Mouse (Mus musculus) heart, embryonic 14.5 days (tissue): ENCODE measurements around the gene 1600002K03Rik. TPM values are rescaled to one million over a fixed set of nuclear protein-coding genes. Genes with fewer than 3 reads are reported as not detected.

Source experiments
- ATAC-seq: fragments of 200-750 bp; cut with Nextera tagmentation; 2 replicates; pipeline ENCODE4 v1.8.0; 2017; ENCODE audit warnings: low read depth, moderate TSS enrichment; ENCODE audit not compliant: insufficient number of reproducible peaks, insufficient read depth, low FRiP score
- H3K27ac ChIP-seq, 2 experiments: fragments of 200-500 bp in 1 of 2; fragments of 300-500 bp in 1 of 2; sonication (generic) in 1 of 2; replicated peaks in 1 of 2; 2 replicates each; pipeline ENCODE4 v1.5.1; 2012 to 2014; ENCODE audit warnings: low read depth in 2 of 2, low read length in 2 of 2, control low read depth in 1 of 2, mild to moderate bottlenecking in 1 of 2, mixed read lengths in 1 of 2; ENCODE audit not compliant: control insufficient read depth in 1 of 2, insufficient read depth in 1 of 2
- H3K27me3 ChIP-seq: fragments of 300-500 bp; sonication (generic); 2 replicates; pipeline ENCODE4 v1.6.1; 2014; ENCODE audit warnings: mild to moderate bottlenecking, low read length, control low read depth; ENCODE audit not compliant: control insufficient read depth, insufficient read depth
- H3K36me3 ChIP-seq: fragments of 300-500 bp; sonication (generic); 2 replicates; pipeline ENCODE4 v1.6.1; 2014; ENCODE audit warnings: mild to moderate bottlenecking, control low read depth, low read length, mixed read lengths; ENCODE audit not compliant: control insufficient read depth, insufficient read depth
- H3K4me1 ChIP-seq, 2 experiments: fragments of 200-500 bp in 1 of 2; fragments of 300-500 bp in 1 of 2; sonication (generic) in 1 of 2; 2 replicates each; pipeline ENCODE4 v1.6.1; 2012 to 2014; ENCODE audit warnings: low read length in 2 of 2, control low read depth in 1 of 2, mixed read lengths in 1 of 2; ENCODE audit not compliant: control insufficient read depth in 2 of 2, insufficient read depth in 2 of 2
- H3K4me2 ChIP-seq: fragments of 300-500 bp; sonication (generic); 2 replicates; pipeline ENCODE4 v1.6.1; 2014; ENCODE audit warnings: mild to moderate bottlenecking, low read length
- H3K4me3 ChIP-seq, 2 experiments: fragments of 200-500 bp in 1 of 2; fragments of 300-500 bp in 1 of 2; sonication (generic) in 1 of 2; 2 replicates each; pipeline ENCODE4 v1.5.1; 2012 to 2014; ENCODE audit warnings: low read length in 2 of 2, mild to moderate bottlenecking in 2 of 2, control low read depth in 1 of 2, low read depth in 1 of 2, moderate library complexity in 1 of 2; ENCODE audit not compliant: control insufficient read depth in 1 of 2, insufficient read depth in 1 of 2
- H3K9ac ChIP-seq: fragments of 300-500 bp; sonication (generic); 2 replicates; pipeline ENCODE4 v1.6.1; 2014; ENCODE audit warnings: mild to moderate bottlenecking, low read length
- H3K9me3 ChIP-seq: fragments of 300-500 bp; sonication (generic); 2 replicates; pipeline ENCODE4 v1.6.1; 2016; ENCODE audit warnings: low read length, control low read depth; ENCODE audit not compliant: control insufficient read depth
- WGBS: fragments of 180-500 bp; shearing (Covaris S2); extraction: QIAGEN DNeasy Blood & Tissue Kit; methylation state at CpG from one replicate; pipeline ENCODE4 v1.1.7; 2014; 5-methylcytosine and 5-hydroxymethylcytosine counted together
- polyA plus RNA-seq: library from polyadenylated mRNA; unstranded; fragments of >200 nt; fragmentation: Nextera tagmentation; extraction: Ambion mirVana; gene quantifications from 2 replicates; pipeline ENCODE4 v1.2.1, GENCODE M21; 2014

1600002K03Rik gene
- polyA plus RNA-seq, 1 experiment from 2014 or later: 11.1 TPM

- Histone ChIP-seq H3K9me3 (no peaks in the 10 kb centered on the region), H3K27ac (peak overlapping the region; percentile 85 to 100), H3K4me2 (peak overlapping the region; percentile 95), H3K4me1 (peaks cover 31 to 62% of the 10 kb centered on the region in 2 experiments), H3K36me3 (peaks cover 33% of the 10 kb centered on the region), H3K9ac (peak overlapping the region; percentile 99), H3K27me3 (no peaks in the 10 kb centered on the region), H3K4me3 (peak overlapping the region; percentile 59 to 90)
- WGBS: 0% methylated on average over 53 of the region's 55 CpGs
- ATAC-seq: peak; percentile 88
These were observed 5.2 kb upstream of the 1600002K03Rik start for GRCm38 (mm10) chr10:80167460-80168037.

DNA sequence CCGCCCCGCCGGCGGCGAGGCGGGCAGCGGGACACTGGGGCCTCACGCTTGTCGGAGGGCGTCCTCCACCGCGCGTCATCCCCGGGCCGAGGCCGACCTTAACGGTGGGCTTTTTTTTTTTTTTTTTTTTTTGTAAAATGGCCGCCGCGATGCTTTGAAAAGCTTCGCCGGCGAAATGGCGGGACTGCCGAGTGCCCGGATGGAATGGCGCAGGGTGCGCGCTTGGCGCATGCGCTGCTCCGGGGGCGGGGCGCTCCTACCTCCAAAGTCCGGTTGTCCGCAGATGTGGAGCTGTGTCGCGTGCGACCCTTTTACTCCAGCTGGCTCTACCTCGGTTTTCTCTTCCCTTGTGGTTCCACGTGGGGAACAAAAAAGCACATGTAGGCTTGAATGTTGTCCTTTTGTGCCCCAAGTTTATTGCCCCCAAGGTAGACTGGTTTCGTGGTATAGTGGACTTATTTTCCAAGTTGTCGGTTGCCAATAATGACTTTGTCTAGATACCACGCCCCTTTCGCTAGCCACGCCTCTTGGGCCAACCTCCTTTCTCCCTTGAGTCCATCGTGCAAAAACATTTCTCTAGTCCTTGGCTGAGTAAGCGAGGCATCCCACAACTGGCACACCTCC lies 4.6 kb upstream of the 1600002K03Rik start:
- Histone ChIP-seq H3K36me3 (peaks cover 33% of the 10 kb centered on the region), H3K4me1 (peaks cover 28 to 60% of the 10 kb centered on the region in 2 experiments)
- under 1% methylated on average over 45 of the region's 48 CpGs for WGBS

GRCm38 (mm10) chr10:80169070-80169469 lies 3.7 kb upstream of the 1600002K03Rik start:
- H3K36me3 ChIP-seq: peaks cover 33% of the 10 kb centered on the region
- 61% methylated on average over 1 of the region's 1 CpGs for WGBS
- H3K4me1 ChIP-seq: peaks cover 25 to 57% of the 10 kb centered on the region in 2 experiments
- peak overlapping the region in 1 of 2 experiments; percentile 100; a peak in 1 of 4 replicates for H3K27ac ChIP-seq
- H3K9ac ChIP-seq: peak overlapping the region; percentile 99
- peak overlapping the region; percentile 59 to 90; a peak in 3 of 4 replicates for H3K4me3 ChIP-seq
- ATAC-seq: no peak
- no peaks in the 10 kb centered on the region for H3K9me3 ChIP-seq
- no peaks in the 10 kb centered on the region for H3K27me3 ChIP-seq
- peak overlapping the region; percentile 95 for H3K4me2 ChIP-seq

More for the DNA sequence above, 4.6 kb upstream of the 1600002K03Rik start:
- Histone ChIP-seq H3K9me3 (no peaks in the 10 kb centered on the region), H3K27me3 (no peaks in the 10 kb centered on the region), H3K9ac (peak overlapping the region; percentile 99), H3K27ac (peak overlapping the region; percentile 85 to 100), H3K4me2 (peak overlapping the region; percentile 95), H3K4me3 (peak overlapping the region; percentile 59 to 90)
- peak; percentile 51 for ATAC-seq

DNA sequence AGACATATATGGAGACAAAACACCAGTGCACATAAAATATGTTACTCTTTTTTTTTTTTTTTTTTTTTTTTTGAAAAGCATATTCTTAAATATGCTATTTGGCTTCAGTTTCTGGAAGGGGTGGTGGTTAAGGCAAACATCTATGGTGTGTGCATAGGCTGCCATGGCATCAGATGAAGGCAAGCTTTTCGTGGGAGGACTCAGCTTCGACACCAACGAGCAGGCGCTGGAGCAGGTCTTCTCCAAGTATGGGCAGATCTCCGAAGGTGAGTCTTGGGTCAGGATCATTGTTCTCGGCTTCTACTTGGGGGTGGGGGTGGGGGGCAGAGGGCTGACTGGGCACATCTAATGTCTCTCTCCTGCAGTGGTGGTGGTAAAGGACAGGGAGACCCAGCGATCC lies 3.1 kb upstream of the 1600002K03Rik start:
- no peaks in the 10 kb centered on the region for H3K9me3 ChIP-seq
- no peak overlapping the region for H3K4me2 ChIP-seq
- peaks cover 33% of the 10 kb centered on the region for H3K36me3 ChIP-seq
- H3K27ac ChIP-seq: no peak overlapping the region
- H3K27me3 ChIP-seq: no peaks in the 10 kb centered on the region
- ATAC-seq: no peak
- peak overlapping the region; percentile 25; the same call in 1 of the 2 replicates for H3K9ac ChIP-seq
- H3K4me3 ChIP-seq: no peak overlapping the region
- peaks cover 21 to 51% of the 10 kb centered on the region in 2 experiments for H3K4me1 ChIP-seq
- 92% methylated on average over 7 of the region's 7 CpGs for WGBS

DNA sequence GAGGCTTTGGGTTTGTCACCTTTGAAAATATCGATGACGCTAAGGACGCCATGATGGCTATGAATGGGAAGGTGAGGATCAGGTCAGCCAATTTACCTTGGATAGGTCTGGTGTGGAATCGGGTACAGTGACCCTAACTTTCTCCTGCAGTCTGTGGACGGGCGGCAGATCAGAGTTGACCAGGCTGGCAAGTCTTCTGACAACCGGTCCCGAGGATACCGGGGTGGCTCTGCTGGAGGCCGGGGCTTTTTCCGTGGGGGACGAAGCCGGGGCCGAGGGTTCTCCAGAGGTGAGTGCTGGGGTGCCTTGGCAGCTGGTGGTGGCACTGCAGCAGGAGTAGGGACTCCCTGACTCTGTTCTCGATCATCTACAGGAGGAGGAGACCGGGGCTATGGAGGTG lies 2.7 kb upstream of the 1600002K03Rik start:
- Histone ChIP-seq H3K9ac (no peak overlapping the region; the same call in 1 of the 2 replicates), H3K4me1 (peaks cover 19 to 49% of the 10 kb centered on the region in 2 experiments)
- WGBS: 98% methylated on average over 16 of the region's 16 CpGs

GRCm38 (mm10) chr10:80170601-80171021 lies 2.1 kb upstream of the 1600002K03Rik start:
- Histone ChIP-seq H3K4me2 (no peak overlapping the region), H3K4me1 (peaks cover 15 to 44% of the 10 kb centered on the region in 2 experiments), H3K27ac (no peak overlapping the region), H3K4me3 (no peak overlapping the region), H3K9ac (no peak overlapping the region), H3K9me3 (no peaks in the 10 kb centered on the region), H3K36me3 (peaks cover 33% of the 10 kb centered on the region), H3K27me3 (no peaks in the 10 kb centered on the region)
- ATAC-seq: no peak
- WGBS: 95% methylated on average over 19 of the region's 19 CpGs

More for the DNA sequence above, 2.7 kb upstream of the 1600002K03Rik start:
- ATAC-seq: no peak
- Histone ChIP-seq H3K27ac (no peak overlapping the region), H3K4me2 (no peak overlapping the region), H3K9me3 (no peaks in the 10 kb centered on the region), H3K36me3 (peaks cover 33% of the 10 kb centered on the region), H3K27me3 (no peaks in the 10 kb centered on the region), H3K4me3 (no peak overlapping the region)

DNA sequence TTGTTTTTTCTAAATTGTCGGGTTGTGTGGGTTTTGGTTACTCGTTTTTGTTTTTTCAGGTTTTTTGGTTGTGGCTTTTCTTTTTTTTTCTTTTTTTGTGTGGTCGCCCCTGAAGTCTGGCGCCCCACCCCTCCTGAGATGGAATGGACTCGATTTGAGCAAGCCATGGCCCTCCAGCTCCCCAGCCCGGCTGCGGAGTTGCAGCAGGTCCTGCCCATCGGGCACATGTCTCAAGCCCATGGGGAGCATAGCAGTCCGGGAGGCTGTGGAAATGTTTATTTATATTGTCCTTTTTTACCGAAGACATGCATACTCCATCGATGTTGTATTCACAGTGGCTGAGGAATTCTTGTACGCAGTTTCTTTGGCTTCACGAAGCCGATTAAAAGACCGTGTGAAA lies 1.5 kb upstream of the 1600002K03Rik start:
- Histone ChIP-seq H3K4me1 (peaks cover 10 to 38% of the 10 kb centered on the region in 2 experiments), H3K27me3 (no peaks in the 10 kb centered on the region), H3K9ac (no peak overlapping the region), H3K27ac (no peak overlapping the region), H3K36me3 (peaks cover 33% of the 10 kb centered on the region), H3K4me3 (no peak overlapping the region), H3K9me3 (no peaks in the 10 kb centered on the region), H3K4me2 (no peak overlapping the region)
- 92% methylated on average over 15 of the region's 15 CpGs for WGBS
- ATAC-seq: no peak
